7 mouse cellular contexts compared by ENCODE assay signal in the genomic region with DNA sequence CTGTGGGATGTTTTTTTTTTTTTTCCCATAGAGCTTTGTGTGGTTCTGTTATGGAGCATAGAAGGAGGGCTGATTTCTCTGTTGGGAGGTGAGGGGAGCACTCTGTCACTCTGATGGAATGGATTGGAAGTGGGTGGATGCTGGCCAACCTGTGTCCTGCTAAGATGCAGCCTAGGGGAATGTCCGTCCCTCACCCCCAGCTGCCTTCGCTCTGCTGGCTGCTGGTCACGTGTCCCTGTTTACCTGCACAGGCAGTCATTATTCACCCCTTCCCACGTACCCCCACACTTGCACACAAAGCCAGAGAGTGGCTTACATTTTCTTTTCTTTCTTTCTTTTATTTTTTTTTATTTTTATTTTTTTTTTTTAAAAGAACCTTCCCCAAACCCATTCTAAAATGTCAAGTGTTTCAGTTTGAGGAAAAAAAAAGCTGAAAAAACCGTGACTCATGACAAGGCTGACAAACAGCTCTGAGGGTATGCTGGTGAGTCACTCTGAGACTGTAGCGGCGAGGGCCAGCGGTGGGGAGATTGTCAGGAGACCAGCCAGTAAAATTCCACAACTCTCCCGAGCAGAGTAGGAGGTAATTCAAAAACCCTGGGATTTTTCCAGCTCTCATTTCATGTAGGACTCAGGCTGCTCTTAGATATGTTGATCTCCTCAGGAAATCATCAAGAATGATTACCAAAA.
DNase-seq lines count a peak whose midpoint lies in the region; ATAC-seq and TF ChIP-seq lines count a peak whose summit lies in the region.

No protein-coding gene starts in this region.

- no peak for TF ChIP-seq CTCF in MEL (IDR thresholded peaks at IDR 0.05 in 2 of 3, conservative IDR thresholded peaks at IDR 0.05 in 1 of 3; ENCODE audit: control insufficient read depth in 1 of 3, insufficient read depth in 1 of 3, low read depth in 2 of 3, low read length in 3 of 3, poor library complexity in 1 of 3, severe bottlenecking in 1 of 3)
- TF ChIP-seq CTCF in bone marrow macrophage, adult 2 months (IDR thresholded peaks at IDR 0.05; ENCODE audit: low read depth, low read length) = no peak
- TF ChIP-seq CTCF in midbrain, postnatal 0 days (IDR thresholded peaks at IDR 0.05) = no peak

- peaks cover 0 to 7% of the 10 kb centered on the region in 2 experiments; a peak in 1 of 4 replicates for H3K36me3 ChIP-seq in MEL (ENCODE audit: control insufficient read depth in 1 of 2, insufficient read depth in 2 of 2, low read length in 2 of 2)
- no peaks in the 10 kb centered on the region for H3K36me3 ChIP-seq in forebrain, embryonic 13.5 days (ENCODE audit: poor library complexity, severe bottlenecking)
- no peaks in the 10 kb centered on the region for H3K36me3 ChIP-seq in hindbrain, embryonic 15.5 days
- no peaks in the 10 kb centered on the region for H3K36me3 ChIP-seq in midbrain, postnatal 0 days (ENCODE audit: insufficient read depth, low read length)

- H3K27ac ChIP-seq in MEL (ENCODE audit: control insufficient read depth, low read depth, low read length) = no peak overlapping the region
- peak overlapping the region; percentile 88 for H3K27ac ChIP-seq in bone marrow macrophage, adult 2 months (ENCODE audit: insufficient read depth, low read depth, low read length)
- peak overlapping the region; percentile 94 for H3K27ac ChIP-seq in forebrain, embryonic 13.5 days
- H3K27ac ChIP-seq in hindbrain, embryonic 15.5 days (replicated peaks) = peak overlapping the region; percentile 94
- peak overlapping the region; percentile 92 for H3K27ac ChIP-seq in midbrain, postnatal 0 days (ENCODE audit: low read depth, low read length)

- no peaks in the 10 kb centered on the region for H3K9me3 ChIP-seq in MEL (replicated peaks; ENCODE audit: insufficient read depth, low read length)
- H3K9me3 ChIP-seq in forebrain, embryonic 13.5 days (replicated peaks) = no peaks in the 10 kb centered on the region
- H3K9me3 ChIP-seq in hindbrain, embryonic 15.5 days = no peaks in the 10 kb centered on the region
- H3K9me3 ChIP-seq in midbrain, postnatal 0 days (ENCODE audit: low read length) = no peaks in the 10 kb centered on the region

- 9% methylated on average over 9 of the region's 9 CpGs for WGBS in forebrain, embryonic 13.5 days
- 3% methylated on average over 9 of the region's 9 CpGs for whole genome bisulfite sequencing in hindbrain, embryonic 15.5 days
- 5% methylated on average over 9 of the region's 9 CpGs for WGBS in midbrain, postnatal 0 days

- TF ChIP-seq RAD21 in MEL (IDR thresholded peaks at IDR 0.05; ENCODE audit: low read depth, low read length) = no peak

- no peak for TF ChIP-seq POLR2A in MEL (IDR thresholded peaks at IDR 0.05; ENCODE audit: control insufficient read depth in 1 of 2, insufficient read depth in 1 of 2, low read depth in 1 of 2, low read length in 2 of 2, poor library complexity in 1 of 2)
- TF ChIP-seq POLR2A in bone marrow macrophage, adult 2 months (IDR thresholded peaks at IDR 0.05; ENCODE audit: borderline replicate concordance, low read depth, low read length) = no peak

- peak overlapping the region in 1 of 2 experiments; percentile 6; a peak in 1 of 4 replicates for H3K4me3 ChIP-seq in MEL (ENCODE audit: control insufficient read depth in 1 of 2, insufficient read depth in 1 of 2, low read depth in 2 of 2, low read length in 2 of 2)
- H3K4me3 ChIP-seq in bone marrow macrophage, adult 2 months (ENCODE audit: insufficient read depth, low read length) = peak overlapping the region; percentile 33
- 0 out of 2 replicates have a peak overlapping the region, but pooled peaks have one; percentile 14 for H3K4me3 ChIP-seq in forebrain, embryonic 13.5 days
- H3K4me3 ChIP-seq in hindbrain, embryonic 15.5 days = peak overlapping the region; percentile 0; the same call in 1 of the 2 replicates
- no peak overlapping the region for H3K4me3 ChIP-seq in midbrain, postnatal 0 days (ENCODE audit: low read depth, low read length)

- peak; percentile 75 for ATAC-seq in forebrain, embryonic 13.5 days
- peak; percentile 63; the same call in 1 of the 2 replicates for ATAC-seq in hindbrain, embryonic 15.5 days (ENCODE audit: low FRiP score, low read depth)
- ATAC-seq in midbrain, postnatal 0 days (ENCODE audit: low FRiP score) = peak; percentile 80

- peaks cover 0 to 14% of the 10 kb centered on the region in 2 experiments; a peak in 2 of 4 replicates for H3K4me1 ChIP-seq in MEL (ENCODE audit: control insufficient read depth in 1 of 2, insufficient read depth in 2 of 2, low read length in 2 of 2)
- peaks cover 29% of the 10 kb centered on the region for H3K4me1 ChIP-seq in bone marrow macrophage, adult 2 months (ENCODE audit: control insufficient read depth, insufficient read depth, low read length)
- H3K4me1 ChIP-seq in forebrain, embryonic 13.5 days = peaks cover 31% of the 10 kb centered on the region
- H3K4me1 ChIP-seq in hindbrain, embryonic 15.5 days (replicated peaks) = peaks cover 31% of the 10 kb centered on the region
- H3K4me1 ChIP-seq in midbrain, postnatal 0 days (ENCODE audit: insufficient read depth, low read length) = peaks cover 10% of the 10 kb centered on the region; the same call in 1 of the 2 replicates

- TF ChIP-seq EP300 in MEL (IDR thresholded peaks at IDR 0.05; ENCODE audit: low read depth in 1 of 2, low read length in 2 of 2) = no peak; a peak in 1 of 4 replicates

- peaks cover under 1 to 3% of the 10 kb centered on the region in 2 experiments; a peak in 3 of 4 replicates for H3K27me3 ChIP-seq in MEL (ENCODE audit: control insufficient read depth in 1 of 2, insufficient read depth in 2 of 2, low read length in 2 of 2)
- H3K27me3 ChIP-seq in forebrain, embryonic 13.5 days = no peaks in the 10 kb centered on the region
- H3K27me3 ChIP-seq in hindbrain, embryonic 15.5 days = no peaks in the 10 kb centered on the region
- no peaks in the 10 kb centered on the region for H3K27me3 ChIP-seq in midbrain, postnatal 0 days (ENCODE audit: insufficient read depth, low read length)

- no peak overlapping the region for H3K9ac ChIP-seq in MEL (ENCODE audit: control insufficient read depth, low read depth, low read length, poor library complexity, severe bottlenecking)
- H3K9ac ChIP-seq in forebrain, embryonic 13.5 days = peak overlapping the region; percentile 36
- no peak overlapping the region for H3K9ac ChIP-seq in hindbrain, embryonic 15.5 days
- 0 out of 2 replicates have a peak overlapping the region, but pooled peaks have one; percentile 33 for H3K9ac ChIP-seq in midbrain, postnatal 0 days (replicated peaks; ENCODE audit: low read length, poor library complexity, severe bottlenecking)

- DNase-seq in MEL (ENCODE audit: low read depth, low spot score) = peak; percentile 47
- DNase-seq in left cerebral cortex, adult 11 months (ENCODE audit: low spot score) = peak; percentile 69
- DNase-seq in midbrain, postnatal 0 days (ENCODE audit: low spot score) = peak; percentile 80
- DNase-seq in T-cell, adult 2 months (ENCODE audit: low spot score) = no peak

- no peaks in the 10 kb centered on the region for H3K79me2 ChIP-seq in MEL (ENCODE audit: control insufficient read depth, insufficient read depth, low read length, poor library complexity)

- H3K4me2 ChIP-seq in forebrain, embryonic 13.5 days = peak overlapping the region; percentile 46
- H3K4me2 ChIP-seq in hindbrain, embryonic 15.5 days = peak overlapping the region; percentile 48
- H3K4me2 ChIP-seq in midbrain, postnatal 0 days (ENCODE audit: low read depth, low read length, poor library complexity, severe bottlenecking) = peak overlapping the region; percentile 36

TF ChIP-seq in MEL, 35 proteins besides CTCF, POLR2A, EP300 and RAD21:
- TF ChIP-seq UBTF (IDR thresholded peaks at IDR 0.05; ENCODE audit: borderline replicate concordance, insufficient read depth, low read depth, low read length) (no peak), TAL1 (IDR thresholded peaks at IDR 0.05; ENCODE audit: low read length) (no peak), ZNF384 (IDR thresholded peaks at IDR 0.05; ENCODE audit: low read depth, low read length) (peak; percentile 71), TBP (IDR thresholded peaks at IDR 0.05; ENCODE audit: low read depth, low read length) (no peak), USF1 (IDR thresholded peaks at IDR 0.05; ENCODE audit: low read depth, low read length) (peak; percentile 68)

Comparison
In these comparisons a context has a peak if more than half of its experiments do, and no peak if none do; other contexts are left out.
1. H3K9ac ChIP-seq: peak in forebrain, embryonic 13.5 days (single experiment) and midbrain, postnatal 0 days (single experiment); none in MEL (single experiment) and hindbrain, embryonic 15.5 days (single experiment).
2. Peak in every context shown above with its lines, with median percentiles within 50 percentile points of each other: ATAC-seq and H3K4me2 ChIP-seq.